Mouse (Mus musculus) hindbrain, embryonic 15.5 days (tissue): ENCODE measurements at regions not wholly inside any gene's neighbourhood (a gene's known extent, or its start where the extent isn't known, plus 50 kb on each side); places are given as distances from the start of the nearest gene placed in this dataset.

Experiments used
- ATAC-seq: fragments of 200-750 bp; cut with Nextera tagmentation; 2 replicates; pipeline ENCODE4 v1.8.0; 2017; ENCODE audit warnings: low read depth, moderate number of reproducible peaks, moderate TSS enrichment; ENCODE audit not compliant: low FRiP score
- H3K27ac ChIP-seq: fragments of 300-500 bp; sonication (generic); replicated peaks from 2 replicates; pipeline ENCODE4 v1.5.1; 2015; ENCODE audit warnings: mild to moderate bottlenecking, inconsistent platforms
- H3K27me3 ChIP-seq: fragments of 300-500 bp; sonication (generic); 2 replicates; pipeline ENCODE4 v1.6.1; 2015; ENCODE audit warnings: control low read depth, inconsistent platforms
- H3K36me3 ChIP-seq: fragments of 300-500 bp; sonication (generic); 2 replicates; pipeline ENCODE4 v1.6.1; 2015; ENCODE audit warnings: control low read depth, inconsistent platforms
- H3K4me1 ChIP-seq: fragments of 300-500 bp; sonication (generic); replicated peaks from 2 replicates; pipeline ENCODE4 v1.6.1; 2015; ENCODE audit warnings: control low read depth, inconsistent platforms
- H3K4me2 ChIP-seq: fragments of 300-500 bp; sonication (generic); 2 replicates; pipeline ENCODE4 v1.6.1; 2015; ENCODE audit warnings: moderate library complexity, mild to moderate bottlenecking, inconsistent platforms
- H3K4me3 ChIP-seq: fragments of 300-500 bp; sonication (generic); 2 replicates; pipeline ENCODE4 v1.5.1; 2015; ENCODE audit warnings: mild to moderate bottlenecking, inconsistent platforms
- H3K9ac ChIP-seq: fragments of 300-500 bp; sonication (generic); 2 replicates; pipeline ENCODE4 v1.6.1; 2015; ENCODE audit warnings: inconsistent platforms
- H3K9me3 ChIP-seq: fragments of 300-500 bp; sonication (generic); 2 replicates; pipeline ENCODE4 v1.6.1; 2016; ENCODE audit warnings: control low read depth, inconsistent platforms
- WGBS: fragments of 180-500 bp; shearing (Covaris S2); methylation state at CpG from one replicate; pipeline ENCODE4 v1.1.7; 2015; 5-methylcytosine and 5-hydroxymethylcytosine counted together

DNA sequence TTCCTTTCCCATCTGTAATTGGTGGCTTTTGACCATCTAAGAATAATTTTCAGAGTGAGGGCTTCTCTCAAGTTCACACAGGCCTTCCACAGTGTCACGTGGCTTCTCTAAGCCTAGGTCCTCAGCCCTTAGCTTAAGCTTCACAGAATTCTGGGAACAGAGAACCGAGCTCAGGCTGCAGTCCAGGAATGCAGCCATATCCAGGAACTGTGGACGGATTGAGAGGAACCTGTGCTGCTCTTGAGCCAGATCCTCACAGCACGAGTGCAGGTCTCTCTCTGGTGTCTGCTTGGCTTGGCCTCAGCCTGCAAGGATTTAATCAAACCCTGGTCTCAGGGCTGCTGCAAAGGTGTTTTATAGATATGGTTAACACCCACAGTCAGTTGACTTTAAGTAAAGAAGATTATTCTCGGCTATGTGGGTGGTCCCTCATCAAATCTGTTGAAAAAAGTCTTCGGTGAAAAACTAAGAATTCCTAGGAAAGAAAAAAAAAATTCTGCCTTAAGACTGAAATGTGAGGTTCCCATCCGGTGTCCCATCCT lies 127.8 kb downstream of the Mis18a start:
- H3K27me3 ChIP-seq: no peaks in the 10 kb centered on the region
- no peak overlapping the region for H3K4me3 ChIP-seq
- no peak overlapping the region for H3K9ac ChIP-seq
- H3K9me3 ChIP-seq: 0 out of 2 replicates have a peak, but pooled peaks cover 4% of the 10 kb centered on the region
- H3K4me2 ChIP-seq: no peak overlapping the region
- no peak overlapping the region for H3K27ac ChIP-seq
- 85% methylated on average over 7 of the region's 7 CpGs for WGBS
- ATAC-seq: no peak
- no peaks in the 10 kb centered on the region for H3K4me1 ChIP-seq
- H3K36me3 ChIP-seq: no peaks in the 10 kb centered on the region

- 79% methylated on average over 7 of the region's 7 CpGs for WGBS
- H3K36me3 ChIP-seq: no peaks in the 10 kb centered on the region
- no peak overlapping the region for H3K9ac ChIP-seq
- H3K9me3 ChIP-seq: 0 out of 2 replicates have a peak, but pooled peaks cover 4% of the 10 kb centered on the region
- H3K27me3 ChIP-seq: no peaks in the 10 kb centered on the region
- H3K27ac ChIP-seq: no peak overlapping the region
- ATAC-seq: no peak
- no peak overlapping the region for H3K4me3 ChIP-seq
- H3K4me1 ChIP-seq: no peaks in the 10 kb centered on the region
- no peak overlapping the region for H3K4me2 ChIP-seq
These were observed 128.5 kb downstream of the Mis18a start for GRCm38 (mm10) chr16:90598727-90599126.

DNA sequence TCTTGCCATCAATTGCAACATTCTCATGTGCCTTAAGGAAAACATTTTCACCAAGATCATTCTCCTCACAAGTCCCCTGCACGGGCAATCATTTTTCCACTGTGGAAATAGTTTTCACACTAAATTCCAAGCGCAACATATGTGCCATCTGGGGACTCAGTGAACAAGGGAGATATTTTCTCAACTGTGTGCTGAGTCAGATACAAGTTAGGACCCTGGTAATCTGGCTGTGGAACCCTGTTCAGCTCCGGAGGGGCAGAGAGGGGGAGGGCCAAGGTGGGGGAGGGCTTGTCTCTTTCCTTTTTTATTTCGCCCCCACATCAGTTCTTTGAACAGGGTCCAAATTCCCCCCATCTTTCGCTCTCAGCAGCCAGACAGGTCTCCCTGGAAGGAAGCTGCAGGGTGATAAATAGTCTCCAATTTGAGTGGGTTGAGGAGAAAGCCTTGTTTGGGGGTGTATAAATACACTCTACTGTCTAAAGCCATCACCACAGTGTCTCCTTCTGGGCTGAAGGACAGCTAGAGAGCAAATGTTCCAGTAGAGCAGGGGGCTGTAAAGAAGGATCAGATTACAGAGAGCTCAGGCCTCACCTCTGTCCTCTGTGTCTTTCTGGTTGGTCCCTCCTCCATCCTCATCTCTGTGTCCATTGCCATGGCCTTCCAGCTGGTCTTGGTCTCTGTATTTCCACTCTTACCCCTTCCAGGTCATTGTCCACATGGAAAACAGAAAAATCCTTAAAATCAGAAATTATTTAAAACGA lies 134.3 kb downstream of the Mis18a start:
- Histone ChIP-seq H3K4me1 (no peaks in the 10 kb centered on the region), H3K4me2 (no peak overlapping the region), H3K27ac (no peak overlapping the region), H3K4me3 (no peak overlapping the region), H3K9ac (no peak overlapping the region), H3K9me3 (no peaks in the 10 kb centered on the region; the same call in 1 of the 2 replicates), H3K36me3 (no peaks in the 10 kb centered on the region), H3K27me3 (no peaks in the 10 kb centered on the region)
- 77% methylated on average over 6 of the region's 6 CpGs for WGBS
- no peak for ATAC-seq

GRCm38 (mm10) chr16:90585171-90585570 lies 142.0 kb downstream of the Mis18a start:
- peaks cover 4% of the 10 kb centered on the region; the same call in 1 of the 2 replicates for H3K4me1 ChIP-seq
- no peak overlapping the region for H3K4me2 ChIP-seq
- 80% methylated on average over 7 of the region's 7 CpGs for WGBS
- H3K9me3 ChIP-seq: no peaks in the 10 kb centered on the region; the same call in none of the 2 replicates
- H3K27me3 ChIP-seq: no peaks in the 10 kb centered on the region
- no peaks in the 10 kb centered on the region for H3K36me3 ChIP-seq
- ATAC-seq: no peak
- no peak overlapping the region for H3K4me3 ChIP-seq
- H3K27ac ChIP-seq: no peak overlapping the region
- no peak overlapping the region for H3K9ac ChIP-seq

GRCm38 (mm10) chr16:90580411-90580810 lies 146.8 kb downstream of the Mis18a start:
- H3K4me3 ChIP-seq: no peak overlapping the region
- H3K4me2 ChIP-seq: no peak overlapping the region
- peaks cover 4% of the 10 kb centered on the region; the same call in 1 of the 2 replicates for H3K4me1 ChIP-seq
- ATAC-seq: no peak
- 63% methylated on average over 8 of the region's 8 CpGs for WGBS
- H3K9ac ChIP-seq: no peak overlapping the region
- no peak overlapping the region for H3K27ac ChIP-seq
- H3K36me3 ChIP-seq: no peaks in the 10 kb centered on the region
- H3K27me3 ChIP-seq: no peaks in the 10 kb centered on the region
- H3K9me3 ChIP-seq: no peaks in the 10 kb centered on the region; the same call in 1 of the 2 replicates

DNA sequence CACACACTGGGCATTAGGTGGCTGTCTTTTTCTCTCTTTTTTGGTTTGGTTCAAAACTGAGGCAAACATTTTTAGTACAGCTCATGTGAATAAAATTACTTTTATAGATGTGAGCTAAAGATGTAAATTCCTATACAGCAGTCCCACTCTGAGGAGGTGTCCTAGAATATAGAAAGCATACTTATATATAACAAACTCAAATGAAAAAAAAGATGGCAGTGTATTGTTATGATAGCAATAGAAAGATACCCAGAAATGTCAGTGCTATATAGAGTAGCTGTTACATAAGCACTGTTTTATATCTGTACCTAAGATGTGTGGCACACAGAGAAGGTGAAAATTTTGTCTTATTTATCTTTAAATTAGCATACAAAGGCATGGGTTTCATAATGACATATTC lies 156.1 kb downstream of the Mis18a start:
- no peak overlapping the region for H3K27ac ChIP-seq
- no peaks in the 10 kb centered on the region for H3K4me1 ChIP-seq
- ATAC-seq: no peak
- no peak overlapping the region for H3K9ac ChIP-seq
- no peaks in the 10 kb centered on the region for H3K27me3 ChIP-seq
- H3K9me3 ChIP-seq: no peaks in the 10 kb centered on the region
- H3K4me2 ChIP-seq: no peak overlapping the region
- H3K4me3 ChIP-seq: no peak overlapping the region
- no peaks in the 10 kb centered on the region for H3K36me3 ChIP-seq

- no peaks in the 10 kb centered on the region for H3K4me1 ChIP-seq
- H3K27me3 ChIP-seq: no peaks in the 10 kb centered on the region
- no peaks in the 10 kb centered on the region for H3K36me3 ChIP-seq
- no peaks in the 10 kb centered on the region for H3K9me3 ChIP-seq
- ATAC-seq: no peak
- H3K4me2 ChIP-seq: no peak overlapping the region
- H3K4me3 ChIP-seq: no peak overlapping the region
- 82% methylated on average over 1 of the region's 1 CpGs for WGBS
- H3K27ac ChIP-seq: no peak overlapping the region
- no peak overlapping the region for H3K9ac ChIP-seq
These were observed 157.4 kb downstream of the Mis18a start for GRCm38 (mm10) chr16:90569826-90570225.

- H3K36me3 ChIP-seq: no peaks in the 10 kb centered on the region
These were observed 162.0 kb downstream of the Mis18a start for GRCm38 (mm10) chr16:90565182-90565581.

GRCm38 (mm10) chr16:90553120-90553519 lies 167.3 kb downstream of the Hunk start:
- Histone ChIP-seq H3K4me3 (no peak overlapping the region), H3K4me2 (no peak overlapping the region), H3K9ac (no peak overlapping the region), H3K9me3 (no peaks in the 10 kb centered on the region), H3K27ac (no peak overlapping the region), H3K4me1 (0 out of 2 replicates have a peak, but pooled peaks cover under 1% of the 10 kb centered on the region), H3K27me3 (no peaks in the 10 kb centered on the region), H3K36me3 (no peaks in the 10 kb centered on the region)
- WGBS: 78% methylated on average over 7 of the region's 7 CpGs
- no peak for ATAC-seq

More at GRCm38 (mm10) chr16:90565182-90565581, 162.0 kb downstream of the Mis18a start:
- H3K9me3 ChIP-seq: no peaks in the 10 kb centered on the region
- 66% methylated on average over 2 of the region's 2 CpGs for WGBS
- H3K4me2 ChIP-seq: no peak overlapping the region
- no peak for ATAC-seq
- H3K27ac ChIP-seq: no peak overlapping the region
- no peaks in the 10 kb centered on the region for H3K4me1 ChIP-seq
- H3K27me3 ChIP-seq: no peaks in the 10 kb centered on the region
- H3K4me3 ChIP-seq: no peak overlapping the region
- no peak overlapping the region for H3K9ac ChIP-seq

DNA sequence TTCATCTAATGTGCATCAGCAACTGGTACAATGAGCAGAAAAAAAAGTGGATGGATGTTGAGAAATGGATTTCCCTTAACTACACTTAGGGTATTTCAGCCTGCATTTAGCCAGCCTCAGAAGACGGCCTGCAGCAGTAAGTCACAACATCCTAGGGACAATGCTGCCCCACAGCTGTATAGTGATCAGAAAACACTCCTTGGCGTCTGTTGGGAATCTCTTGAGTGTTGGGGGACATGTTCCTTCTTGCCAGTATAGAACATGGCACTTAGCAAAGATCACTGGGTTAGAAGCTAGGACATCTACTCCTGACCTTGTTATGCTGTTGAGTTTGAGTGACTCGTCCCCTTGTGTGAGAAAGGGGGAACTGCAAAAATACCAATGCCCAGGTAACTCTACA lies 165.2 kb downstream of the Hunk start:
- Histone ChIP-seq H3K27me3 (no peaks in the 10 kb centered on the region), H3K4me1 (peaks cover 3% of the 10 kb centered on the region; the same call in 1 of the 2 replicates), H3K9ac (no peak overlapping the region), H3K27ac (no peak overlapping the region), H3K9me3 (no peaks in the 10 kb centered on the region), H3K36me3 (no peaks in the 10 kb centered on the region), H3K4me2 (no peak overlapping the region), H3K4me3 (no peak overlapping the region)
- no peak for ATAC-seq
- WGBS: 85% methylated on average over 3 of the region's 3 CpGs

- Histone ChIP-seq H3K4me2 (no peak overlapping the region), H3K27ac (no peak overlapping the region), H3K36me3 (no peaks in the 10 kb centered on the region), H3K9ac (no peak overlapping the region), H3K27me3 (no peaks in the 10 kb centered on the region), H3K4me3 (no peak overlapping the region), H3K4me1 (peaks cover 3% of the 10 kb centered on the region; the same call in 1 of the 2 replicates), H3K9me3 (no peaks in the 10 kb centered on the region)
- no peak for ATAC-seq
- WGBS: 60% methylated on average over 13 of the region's 13 CpGs
These were observed 164.4 kb downstream of the Hunk start for GRCm38 (mm10) chr16:90550058-90550795.
